Mouse (Mus musculus) limb, embryonic 13.5 days (tissue): ENCODE results near the gene Cenpi. TPM values are rescaled to one million over a fixed set of nuclear protein-coding genes. Genes with fewer than 3 reads are reported as not detected.
A peak's percentile ranks its signal among the peaks of the same experiment; 100 is the strongest.

ENCODE experiments used
- ATAC-seq: fragments of 200-750 bp; cut with Nextera tagmentation; 2 replicates; pipeline ENCODE4 v1.8.0; 2017; ENCODE audit warnings: low read depth, moderate number of reproducible peaks, moderate TSS enrichment; ENCODE audit not compliant: low FRiP score
- H3K27ac ChIP-seq: fragments of 300-500 bp; sonication (generic); 2 replicates; pipeline ENCODE4 v1.5.1; 2015; ENCODE audit warnings: inconsistent platforms, mild to moderate bottlenecking, moderate library complexity
- H3K27me3 ChIP-seq: fragments of 300-500 bp; sonication (generic); 2 replicates; pipeline ENCODE4 v1.6.1; 2015; ENCODE audit warnings: mild to moderate bottlenecking, inconsistent platforms
- H3K36me3 ChIP-seq: fragments of 300-500 bp; sonication (generic); 2 replicates; pipeline ENCODE4 v1.6.1; 2015; ENCODE audit warnings: inconsistent platforms, mild to moderate bottlenecking, moderate library complexity
- H3K4me1 ChIP-seq: fragments of 300-500 bp; sonication (generic); 2 replicates; pipeline ENCODE4 v1.6.1; 2015; ENCODE audit warnings: inconsistent platforms
- H3K4me2 ChIP-seq: fragments of 300-500 bp; sonication (generic); replicated peaks from 2 replicates; pipeline ENCODE4 v1.6.1; 2015; ENCODE audit warnings: inconsistent platforms, mild to moderate bottlenecking, moderate library complexity
- H3K4me3 ChIP-seq: fragments of 300-500 bp; sonication (generic); 2 replicates; pipeline ENCODE4 v1.5.1; 2015; ENCODE audit warnings: moderate library complexity, mild to moderate bottlenecking, inconsistent platforms
- H3K9ac ChIP-seq: fragments of 300-500 bp; sonication (generic); 2 replicates; pipeline ENCODE4 v1.6.1; 2015; ENCODE audit warnings: mild to moderate bottlenecking, inconsistent platforms
- H3K9me3 ChIP-seq: fragments of 300-500 bp; sonication (generic); 2 replicates; pipeline ENCODE4 v1.6.1; 2016; ENCODE audit warnings: inconsistent platforms
- WGBS: fragments of 180-500 bp; shearing (Covaris S2); methylation state at CpG from one replicate; pipeline ENCODE4 v1.1.7; 2015; 5-methylcytosine and 5-hydroxymethylcytosine counted together
- polyA plus RNA-seq: library from polyadenylated mRNA; unstranded; fragments of >200 nt; fragmentation: Nextera tagmentation; extraction: Ambion mirVana; gene quantifications from 2 replicates; pipeline ENCODE4 v1.2.1, GENCODE M21; 2015

Gene Cenpi
- polyA plus RNA-seq, 1 experiment from 2014 or later, result 28.6 TPM

DNA sequence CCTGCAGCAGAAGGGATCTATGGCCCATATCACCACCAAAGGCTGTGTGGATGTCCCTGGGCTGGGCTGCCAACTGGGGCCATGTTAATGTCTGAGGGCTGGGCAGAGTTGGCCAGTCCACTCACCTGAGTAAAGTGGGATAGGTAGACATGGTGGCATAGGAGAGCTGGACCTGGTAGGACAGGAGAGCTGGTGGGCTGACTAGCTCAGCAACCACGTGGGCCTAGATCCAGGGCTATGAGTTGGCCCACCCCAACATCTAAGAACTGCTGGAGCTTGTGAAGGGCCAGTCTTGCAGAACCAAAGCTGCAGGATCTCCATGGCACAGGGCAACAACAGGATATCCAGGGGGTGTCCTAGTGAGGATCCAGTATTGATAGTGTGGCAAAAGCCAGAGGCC is 57.5 kb downstream of the Cenpi start:
- Histone ChIP-seq H3K9me3 (no peaks in the 10 kb centered on the region), H3K36me3 (peaks cover 8% of the 10 kb centered on the region; the same call in 1 of the 2 replicates), H3K27ac (no peak overlapping the region), H3K4me1 (no peaks in the 10 kb centered on the region), H3K27me3 (no peaks in the 10 kb centered on the region), H3K4me3 (no peak overlapping the region), H3K4me2 (no peak overlapping the region), H3K9ac (no peak overlapping the region)
- 88% methylated on average over 1 of the region's 1 CpGs for WGBS
- no peak for ATAC-seq

DNA sequence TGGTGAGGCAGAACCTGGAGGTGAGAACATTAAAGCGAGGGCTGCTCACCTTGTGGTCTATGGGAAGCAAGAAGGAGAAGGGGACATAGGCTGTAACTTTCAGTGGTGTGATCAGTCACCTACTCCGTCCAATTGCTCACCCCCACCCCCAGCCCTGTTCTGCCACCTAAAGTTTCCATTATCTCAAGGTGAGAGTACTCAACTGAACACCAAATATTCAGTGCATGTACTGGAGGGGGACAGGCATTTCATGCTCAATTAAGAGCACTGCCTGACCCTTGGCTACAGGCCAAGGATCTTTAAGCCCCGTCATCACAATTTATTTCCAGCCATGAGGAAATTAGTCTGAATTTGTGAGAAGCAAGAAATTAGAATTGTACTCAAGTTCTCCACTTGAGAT is 58.7 kb downstream of the Cenpi start:
- WGBS, result 80% methylated on average over 3 of the region's 3 CpGs
- Histone ChIP-seq H3K36me3 (peaks cover 8% of the 10 kb centered on the region; the same call in 1 of the 2 replicates), H3K9ac (no peak overlapping the region), H3K4me1 (no peaks in the 10 kb centered on the region), H3K4me2 (no peak overlapping the region), H3K27ac (no peak overlapping the region), H3K4me3 (no peak overlapping the region), H3K27me3 (no peaks in the 10 kb centered on the region), H3K9me3 (no peaks in the 10 kb centered on the region)
- ATAC-seq, result no peak

DNA sequence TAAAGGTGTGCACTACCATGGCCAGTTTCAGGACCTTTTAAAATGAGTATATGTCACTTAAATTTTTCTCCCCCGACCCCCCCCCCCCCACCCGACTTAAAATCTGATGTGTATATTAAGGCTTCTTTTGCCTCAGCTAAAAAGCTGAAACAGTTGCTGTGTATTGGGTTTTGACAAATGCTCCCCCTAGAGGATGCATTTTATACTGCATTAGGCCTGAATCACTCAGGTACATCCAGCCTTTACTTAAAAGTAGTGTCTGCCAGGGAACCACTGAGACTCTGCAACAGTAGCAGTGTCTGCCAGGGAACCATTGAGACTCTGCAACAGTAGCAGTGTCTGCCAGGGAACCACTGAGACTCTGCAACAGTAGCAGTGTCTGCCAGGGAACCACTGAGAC is 63.4 kb downstream of the Cenpi start:
- Histone ChIP-seq H3K4me2 (no peak overlapping the region), H3K27ac (no peak overlapping the region), H3K9ac (no peak overlapping the region), H3K27me3 (peaks cover 3% of the 10 kb centered on the region; the same call in 1 of the 2 replicates), H3K4me3 (no peak overlapping the region), H3K4me1 (no peaks in the 10 kb centered on the region), H3K9me3 (no peaks in the 10 kb centered on the region), H3K36me3 (no peaks in the 10 kb centered on the region)
- 13% methylated on average over 2 of the region's 2 CpGs for WGBS
- no peak for ATAC-seq

DNA sequence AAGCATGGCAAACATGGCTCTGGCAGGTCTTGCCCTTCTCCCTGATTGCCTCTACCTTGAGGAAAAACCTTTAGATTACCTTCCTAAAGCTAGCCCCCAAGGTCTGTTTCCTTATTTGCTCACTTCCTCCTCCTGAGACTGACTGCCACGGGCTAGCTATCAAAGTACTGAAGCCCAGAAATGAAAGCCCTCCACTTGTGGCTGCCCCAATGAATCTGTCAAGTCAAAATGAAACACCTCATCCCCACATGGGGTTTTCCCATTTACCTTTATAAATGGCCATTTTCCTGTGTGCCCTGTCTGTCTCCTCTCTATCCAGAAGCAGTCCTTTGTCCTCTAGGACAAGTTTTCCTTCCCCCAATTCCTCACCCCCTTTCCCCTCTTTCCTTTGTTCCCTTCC is 66.3 kb downstream of the Cenpi start:
- H3K4me1 ChIP-seq, result no peaks in the 10 kb centered on the region
- H3K36me3 ChIP-seq, result no peaks in the 10 kb centered on the region
- H3K9me3 ChIP-seq, result no peaks in the 10 kb centered on the region
- H3K4me2 ChIP-seq, result no peak overlapping the region
- peaks cover 3% of the 10 kb centered on the region; the same call in 1 of the 2 replicates for H3K27me3 ChIP-seq
- ATAC-seq, result no peak
- H3K27ac ChIP-seq, result no peak overlapping the region
- WGBS, result 24% methylated on average over 1 of the region's 1 CpGs
- H3K4me3 ChIP-seq, result no peak overlapping the region
- no peak overlapping the region for H3K9ac ChIP-seq

DNA sequence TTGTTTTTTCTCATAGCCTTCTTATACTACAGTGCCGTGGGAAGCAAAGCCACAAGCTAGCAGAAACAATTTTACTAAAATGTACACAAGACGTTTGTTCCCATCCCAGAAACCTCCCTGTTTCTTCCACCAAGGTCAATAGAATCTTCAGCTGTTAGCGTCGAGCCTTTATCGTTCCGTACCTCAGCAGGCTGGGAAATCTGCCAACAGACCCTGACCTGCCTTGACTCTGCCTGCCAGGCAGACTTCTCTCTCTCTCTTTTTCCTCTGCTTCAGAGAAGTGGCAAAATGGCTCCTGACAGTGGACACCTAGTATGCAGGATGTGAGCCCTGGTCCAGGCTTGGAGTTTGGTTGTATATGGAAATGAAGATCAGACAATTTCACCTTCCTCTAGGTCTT is 77.0 kb downstream of the Cenpi start:
- Histone ChIP-seq H3K4me1 (no peaks in the 10 kb centered on the region), H3K4me3 (no peak overlapping the region), H3K9ac (no peak overlapping the region), H3K9me3 (no peaks in the 10 kb centered on the region), H3K36me3 (no peaks in the 10 kb centered on the region), H3K27me3 (peaks cover 8% of the 10 kb centered on the region), H3K4me2 (no peak overlapping the region), H3K27ac (no peak overlapping the region)
- 83% methylated on average over 6 of the region's 6 CpGs for WGBS
- no peak for ATAC-seq

DNA sequence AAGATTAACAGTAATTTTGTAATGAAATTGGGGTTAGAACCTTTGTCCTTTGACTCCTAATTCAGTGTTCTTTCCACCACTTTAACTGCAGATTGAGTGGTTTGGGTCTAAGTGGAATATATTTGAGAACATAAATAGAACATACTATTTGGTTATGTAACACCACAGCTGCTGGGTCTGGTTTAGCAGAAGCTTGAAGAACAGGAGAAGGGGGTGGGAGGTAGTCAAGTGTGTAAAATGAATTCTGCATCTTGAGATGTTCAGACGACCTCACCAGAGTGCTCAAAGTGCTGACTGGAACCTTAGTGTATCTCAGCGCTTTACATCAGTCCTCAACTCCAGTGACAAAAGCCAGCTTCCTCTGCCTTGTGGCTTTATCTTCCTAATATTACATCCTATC is 91.1 kb downstream of the Cenpi start:
- ATAC-seq, result no peak
- H3K27ac ChIP-seq, result no peak overlapping the region
- no peak overlapping the region for H3K9ac ChIP-seq

DNA sequence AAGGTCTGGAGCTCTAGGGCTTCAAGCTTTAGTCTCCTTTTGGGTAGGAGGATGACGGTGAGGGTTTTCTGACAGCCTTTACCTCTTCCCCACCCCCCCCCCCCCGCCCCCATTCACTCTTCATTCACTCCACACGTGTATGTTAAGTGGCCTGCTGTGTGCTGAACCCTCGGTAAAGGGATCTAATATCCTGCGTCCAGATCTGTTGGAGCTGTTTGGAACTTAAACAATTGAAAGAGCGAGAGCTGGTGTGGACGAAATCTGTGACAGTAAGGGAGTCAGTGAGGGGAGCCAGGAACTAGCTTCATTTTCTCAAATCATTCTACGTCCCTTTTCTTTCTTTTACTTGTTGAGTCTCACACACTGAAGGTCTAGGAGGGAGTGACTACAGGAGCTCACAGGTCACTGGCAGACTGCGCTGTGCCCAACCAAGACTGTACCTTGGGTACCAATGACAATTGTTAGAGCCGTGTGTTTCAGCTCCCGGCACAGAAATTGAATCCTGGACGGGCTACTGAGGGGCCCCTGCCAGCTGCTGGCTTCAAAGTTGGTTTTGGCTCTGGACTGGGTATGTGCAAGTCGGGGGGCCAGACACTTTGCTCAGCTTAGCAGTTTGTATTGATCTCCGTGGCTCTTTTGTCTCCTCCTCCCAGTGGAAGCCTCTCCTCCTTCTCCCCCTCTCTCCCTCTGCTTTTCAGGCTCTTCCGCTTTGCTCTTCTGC is 96.1 kb downstream of the Cenpi start, which contains the start of gene Drp2:
Gene Drp2 (plus strand): TSS at position 689 of the 721 bp plus-strand sequence.
- 28% methylated on average over 15 of the region's 15 CpGs for WGBS
- no peaks in the 10 kb centered on the region for H3K36me3 ChIP-seq
- peak within 1 kb of the TSS; percentile 64 for H3K4me2 ChIP-seq
- peak within 1 kb of the TSS; percentile 40 for H3K4me3 ChIP-seq
- H3K9me3 ChIP-seq, result no peaks in the 10 kb centered on the region
- no peaks in the 10 kb centered on the region for H3K4me1 ChIP-seq
- peaks cover 16% of the 10 kb centered on the region; the same call in 1 of the 2 replicates for H3K27me3 ChIP-seq
- H3K9ac ChIP-seq, result peak within 1 kb of the TSS; percentile 53
- no peak; the same call in 1 of the 2 replicates for ATAC-seq
- no peak within 1 kb of the TSS for H3K27ac ChIP-seq

More for the DNA sequence above, 91.1 kb downstream of the Cenpi start:
- Histone ChIP-seq H3K4me3 (no peak overlapping the region), H3K9me3 (no peaks in the 10 kb centered on the region), H3K36me3 (no peaks in the 10 kb centered on the region), H3K4me2 (no peak overlapping the region), H3K27me3 (peaks cover 9% of the 10 kb centered on the region; the same call in 1 of the 2 replicates), H3K4me1 (no peaks in the 10 kb centered on the region)
- WGBS, result 46% methylated on average over 2 of the region's 2 CpGs

DNA sequence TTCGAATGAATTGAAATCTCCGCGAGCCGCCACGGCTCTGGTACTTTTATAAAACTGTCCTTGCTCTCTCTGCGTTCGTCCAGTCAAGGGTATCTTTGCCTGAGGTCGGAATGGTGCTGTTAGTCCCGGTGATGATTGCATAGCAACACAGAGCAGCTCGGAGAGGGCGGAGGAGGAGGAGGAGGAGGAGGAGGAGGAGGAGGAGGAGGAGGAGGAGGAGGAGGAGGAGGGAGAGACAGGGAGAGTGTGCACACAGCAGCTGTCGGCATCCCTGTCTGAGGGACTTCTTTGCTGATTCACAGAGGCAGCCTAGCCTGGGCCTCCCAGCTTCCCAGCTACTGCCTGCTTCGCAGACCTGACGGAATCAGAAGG is 96.7 kb downstream of the Cenpi start:
- Histone ChIP-seq H3K4me3 (peak overlapping the region; percentile 40), H3K27ac (no peak overlapping the region), H3K27me3 (peaks cover 21% of the 10 kb centered on the region; the same call in 1 of the 2 replicates), H3K4me2 (peak overlapping the region; percentile 64), H3K36me3 (no peaks in the 10 kb centered on the region), H3K9ac (peak overlapping the region; percentile 53), H3K4me1 (no peaks in the 10 kb centered on the region), H3K9me3 (no peaks in the 10 kb centered on the region)
- WGBS, result 25% methylated on average over 12 of the region's 14 CpGs
- peak; percentile 61; the same call in 1 of the 2 replicates for ATAC-seq

DNA sequence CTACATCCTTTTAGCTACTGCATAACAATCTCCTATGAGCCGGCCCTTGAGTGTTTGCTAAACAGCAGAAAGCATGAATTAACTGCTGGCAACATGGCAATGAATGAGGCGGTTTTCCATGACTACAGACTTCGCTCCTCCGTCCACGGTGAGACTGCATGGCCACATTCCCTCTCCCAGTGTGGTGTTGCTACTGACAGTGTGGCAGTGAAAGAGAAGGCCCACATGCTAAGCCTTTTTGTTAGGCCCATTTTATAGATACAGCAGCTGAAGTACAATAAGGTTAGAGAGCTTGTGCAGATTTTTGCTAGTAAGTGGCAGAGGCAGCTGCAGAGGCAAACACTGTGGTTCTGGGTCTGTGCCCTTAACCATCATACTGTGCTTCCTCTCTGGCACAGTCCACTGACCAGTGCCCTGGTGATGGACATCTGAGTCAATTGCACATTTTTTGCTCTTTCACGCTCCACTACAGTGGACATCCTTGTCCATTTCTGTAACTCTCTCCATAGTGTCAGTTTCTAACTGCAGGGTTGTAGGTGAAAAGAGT is 101.5 kb downstream of the Cenpi start:
- no peaks in the 10 kb centered on the region for H3K9me3 ChIP-seq
- peaks cover 10% of the 10 kb centered on the region; the same call in 1 of the 2 replicates for H3K27me3 ChIP-seq
- H3K4me1 ChIP-seq, result no peaks in the 10 kb centered on the region
- H3K36me3 ChIP-seq, result no peaks in the 10 kb centered on the region
- no peak overlapping the region for H3K4me3 ChIP-seq
- no peak overlapping the region for H3K4me2 ChIP-seq
- H3K27ac ChIP-seq, result no peak overlapping the region
- H3K9ac ChIP-seq, result no peak overlapping the region
- 88% methylated on average over 6 of the region's 6 CpGs for WGBS
- ATAC-seq, result no peak

DNA sequence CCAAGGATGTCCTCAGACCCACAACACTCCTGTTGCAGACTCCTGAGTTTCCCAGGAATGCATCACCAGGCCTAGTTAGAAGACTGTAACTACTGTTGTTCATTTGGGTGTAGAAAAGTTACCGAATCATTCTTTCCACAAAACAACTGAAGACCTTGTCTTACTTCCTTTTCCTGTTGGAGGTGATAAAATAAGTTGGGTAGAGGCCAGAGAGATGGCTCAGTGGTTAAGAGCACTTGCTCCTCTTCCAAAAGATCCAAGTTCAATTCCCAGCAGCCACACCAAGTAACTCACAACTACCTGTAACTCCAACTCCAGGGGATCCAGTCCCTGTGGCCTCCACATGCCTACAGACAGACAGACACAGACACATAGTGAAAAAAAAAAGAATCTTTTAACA is 104.2 kb downstream of the Cenpi start:
- no peak overlapping the region for H3K4me3 ChIP-seq
- ATAC-seq, result no peak
- H3K36me3 ChIP-seq, result no peaks in the 10 kb centered on the region
- 94% methylated on average over 1 of the region's 1 CpGs for WGBS
- H3K9ac ChIP-seq, result no peak overlapping the region
- no peak overlapping the region for H3K27ac ChIP-seq
- no peak overlapping the region for H3K4me2 ChIP-seq
- H3K9me3 ChIP-seq, result no peaks in the 10 kb centered on the region
- H3K27me3 ChIP-seq, result 0 out of 2 replicates have a peak, but pooled peaks cover 7% of the 10 kb centered on the region
- H3K4me1 ChIP-seq, result no peaks in the 10 kb centered on the region
